Mouse (Mus musculus) thymus, adult 2 months (tissue): ENCODE data around the gene Sema6d.

Source experiments
- CTCF ChIP-seq: fragments of 200-500 bp; IDR thresholded peaks from 2 replicates; pipeline ENCODE4 v1.5.1; 2012; ENCODE audit warnings: mild to moderate bottlenecking, control low read depth, low read length, moderate library complexity, borderline replicate concordance; ENCODE audit not compliant: control insufficient read depth, poor library complexity, insufficient read depth; ENCODE audit errors: extremely low read depth
- POLR2A ChIP-seq: fragments of 200-500 bp; IDR thresholded peaks from 2 replicates; pipeline ENCODE4 v1.6.1; 2012; ENCODE audit warnings: mild to moderate bottlenecking, low read length, control low read depth, moderate library complexity; ENCODE audit not compliant: control insufficient read depth, poor library complexity, insufficient read depth; ENCODE audit errors: extremely low read depth

- TF ChIP-seq CTCF (no peak), POLR2A (no peak)
These were observed 512.7 kb downstream of the Sema6d start for GRCm38 (mm10) chr2:124602379-124602913.
